Mouse (Mus musculus) kidney, postnatal 10 days (tissue): ENCODE data around the gene Hdc.
A peak's percentile ranks its signal among the peaks of the same experiment; 100 is the strongest.

Source experiments
- DNase-seq: peaks from one replicate; pipeline ENCODE4 v3.0.0; 2021; ENCODE audit warnings: mixed read lengths

The Hdc gene

DNA sequence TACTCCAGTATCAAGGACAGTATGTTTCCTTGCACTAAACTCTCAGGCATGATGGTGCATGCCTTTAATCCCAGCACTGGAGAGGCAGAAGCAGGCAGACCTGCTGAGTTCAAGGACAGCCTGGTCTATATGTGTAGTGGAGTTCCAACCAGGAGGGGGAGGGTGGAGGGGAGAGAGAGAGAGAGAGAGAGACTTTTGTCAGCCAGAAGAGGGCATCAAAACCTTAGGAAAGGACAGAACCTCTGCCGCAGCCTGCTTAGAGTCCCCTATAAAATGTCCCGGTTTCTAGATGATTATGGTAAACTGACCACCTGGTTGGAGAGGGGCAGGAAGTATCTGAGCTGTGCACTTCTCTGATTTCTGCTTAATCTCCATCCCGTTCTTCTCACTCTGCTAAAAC lies 20.1 kb downstream of the Hdc start:
- peak; percentile 34 for DNase-seq

GRCm38 (mm10) chr2:126598359-126598758 lies 20.7 kb downstream of the Hdc start:
- no peak for DNase-seq

GRCm38 (mm10) chr2:126597279-126598241 lies 21.5 kb downstream of the Hdc start:
- DNase-seq: peak; percentile 29

- DNase-seq: no peak
Observed at GRCm38 (mm10) chr2:126596347-126597072, 22.6 kb downstream of the Hdc start.

DNA sequence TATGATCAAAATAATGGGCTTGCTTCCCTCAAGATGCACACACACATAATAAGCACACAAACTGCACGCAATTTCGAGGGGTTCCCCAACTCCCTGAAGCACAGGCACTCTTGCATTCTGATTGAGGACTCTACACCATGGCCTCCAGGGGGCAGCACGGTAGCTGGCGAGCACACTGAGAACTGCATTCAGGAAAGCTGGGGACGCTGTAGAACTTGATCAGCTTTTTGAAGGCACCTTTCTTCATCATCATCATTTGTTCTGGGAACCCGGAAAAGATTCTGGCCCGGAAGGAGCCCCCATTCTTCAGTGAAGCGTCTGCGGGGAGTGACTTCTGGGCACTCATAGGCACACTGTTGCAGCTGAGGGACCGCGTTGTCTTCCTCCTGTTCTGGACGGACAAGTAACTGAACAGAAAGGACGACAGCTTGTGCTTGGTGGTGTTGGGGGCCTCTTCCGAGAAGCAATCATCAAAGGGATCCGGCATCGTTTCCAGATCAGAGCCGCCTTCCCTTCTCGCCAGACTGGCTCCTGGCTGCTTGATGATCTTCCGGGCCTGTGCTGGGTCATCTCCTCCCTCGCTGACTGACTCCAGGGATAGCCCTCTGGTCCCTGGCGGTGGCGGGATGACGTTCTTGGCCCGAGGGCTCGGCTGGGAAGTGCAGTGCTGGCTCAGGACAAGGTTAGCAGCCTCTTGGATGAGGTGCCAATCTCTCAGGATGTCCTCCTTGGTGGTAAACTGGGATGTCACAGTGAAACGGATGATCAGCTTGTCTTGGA lies 25.1 kb downstream of the Hdc start:
- peak; percentile 82 for DNase-seq

- no peak for DNase-seq
Observed at GRCm38 (mm10) chr2:126591304-126591703, 27.8 kb downstream of the Hdc start.

- DNase-seq: no peak
Observed at GRCm38 (mm10) chr2:126587468-126587867, 31.6 kb downstream of the Hdc start.

DNA sequence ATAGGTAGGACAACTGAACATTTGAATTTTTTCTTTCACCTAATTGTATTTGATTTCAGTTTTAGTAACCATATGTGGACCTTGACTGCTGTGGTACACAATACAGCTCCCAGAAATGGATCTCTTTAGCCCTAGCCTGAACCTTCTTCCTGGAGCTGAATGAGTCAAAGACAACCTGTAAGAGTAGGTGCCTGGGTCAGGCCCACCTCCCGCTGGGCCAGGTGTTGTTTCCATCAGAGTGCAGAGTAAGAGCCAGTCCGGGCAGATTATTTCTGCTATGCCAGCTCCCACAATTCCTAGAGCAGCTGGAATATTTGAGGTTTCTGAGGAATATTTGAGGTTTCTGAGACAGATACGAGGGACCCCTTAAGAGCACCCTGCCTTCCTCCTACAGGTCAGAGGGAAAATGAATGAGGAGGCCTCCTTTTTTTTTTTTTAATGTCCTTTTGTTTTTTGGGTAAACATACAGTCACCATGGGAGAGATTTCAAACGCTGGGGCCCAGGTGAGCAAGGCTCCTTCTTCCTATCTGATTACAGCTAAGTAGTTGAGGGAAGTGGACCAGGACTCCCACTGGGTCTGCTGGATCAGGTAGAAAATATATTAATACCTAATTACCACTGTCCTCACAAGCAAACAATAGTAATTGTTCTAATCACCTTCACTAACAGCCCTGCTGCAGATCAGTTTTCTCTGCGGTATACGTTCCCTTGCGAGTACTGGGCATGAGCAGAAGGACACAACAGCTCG lies 34.3 kb downstream of the Hdc start:
- DNase-seq: no peak

DNA sequence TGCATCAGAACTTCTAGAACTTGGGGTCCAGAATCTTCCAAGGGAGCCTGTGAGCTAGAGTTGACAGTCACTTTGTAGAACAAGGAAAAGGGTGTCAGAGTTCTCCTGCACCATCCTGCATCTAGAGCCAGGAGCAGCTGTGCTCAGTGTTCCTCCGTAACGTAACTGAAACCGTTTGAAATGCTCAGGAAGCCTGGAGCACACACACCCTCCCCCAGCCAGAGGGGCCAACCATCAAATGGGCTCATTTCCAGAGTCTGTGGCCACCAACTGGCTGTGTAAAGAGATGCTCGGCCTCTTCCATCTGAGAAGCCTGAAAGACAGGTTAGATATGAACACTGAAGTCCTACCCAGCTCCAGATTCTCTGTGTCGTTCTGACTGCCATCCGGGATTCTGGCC lies 35.1 kb downstream of the Hdc start:
- no peak for DNase-seq

DNA sequence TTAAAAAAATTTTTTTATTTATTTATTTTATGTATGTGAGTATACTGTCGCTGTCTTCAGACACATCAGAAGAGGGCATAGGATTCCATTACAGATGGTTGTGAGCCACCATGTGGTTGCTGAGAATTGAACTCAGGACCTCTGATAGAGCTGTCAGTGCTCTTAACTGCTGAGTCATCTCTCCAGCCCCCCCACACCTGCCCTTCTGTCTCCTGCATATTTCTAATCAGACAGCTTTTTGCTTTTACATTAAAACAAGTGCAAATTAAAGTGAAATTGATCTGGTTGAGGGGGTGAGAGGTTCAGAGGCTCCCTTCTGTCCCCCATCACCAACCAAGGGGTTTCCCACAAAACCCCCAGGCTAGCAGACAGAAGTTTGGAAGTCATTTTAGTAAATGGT lies 39.8 kb downstream of the Hdc start:
- no peak for DNase-seq

DNA sequence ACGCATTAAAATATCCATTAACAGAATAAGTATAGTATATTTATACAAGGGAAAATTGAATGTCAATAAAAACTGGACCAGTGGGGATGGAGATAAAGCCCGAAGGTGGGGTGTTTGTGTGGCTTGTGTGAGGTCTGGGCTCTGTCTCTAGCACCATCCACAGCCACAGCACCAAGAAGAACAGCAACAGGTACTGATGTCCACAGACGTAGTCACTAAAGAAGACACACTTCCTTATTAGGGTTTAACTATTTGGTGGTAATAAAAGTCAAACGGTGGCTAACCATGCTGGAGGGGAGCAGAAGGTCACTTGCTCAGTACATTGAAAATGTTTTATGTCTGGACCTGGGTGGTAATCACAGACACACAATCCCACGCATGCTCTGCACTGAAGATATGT lies 41.7 kb downstream of the Hdc start:
- DNase-seq: no peak

GRCm38 (mm10) chr2:126575391-126576176 lies 43.5 kb downstream of the Hdc start:
- peak; percentile 35 for DNase-seq

DNA sequence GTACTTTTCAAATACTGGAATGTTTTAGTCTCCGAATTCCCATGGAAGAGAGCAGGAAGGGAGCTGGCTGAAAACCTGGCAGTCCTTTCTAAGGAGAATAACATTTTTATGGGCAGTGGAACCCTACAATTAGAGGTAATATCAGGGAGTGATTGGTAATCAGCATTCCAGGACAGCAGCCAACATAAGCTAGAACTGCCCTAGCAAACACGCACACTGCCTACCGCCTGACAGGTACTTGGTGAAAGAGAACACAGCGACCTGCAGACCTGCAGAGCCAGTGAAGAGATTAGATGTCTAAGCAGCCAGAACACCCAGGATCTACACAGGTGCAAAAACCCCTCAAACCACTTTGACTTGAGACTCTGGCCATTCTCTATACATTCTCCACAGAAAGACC lies 46.4 kb downstream of the Hdc start:
- DNase-seq: no peak

DNA sequence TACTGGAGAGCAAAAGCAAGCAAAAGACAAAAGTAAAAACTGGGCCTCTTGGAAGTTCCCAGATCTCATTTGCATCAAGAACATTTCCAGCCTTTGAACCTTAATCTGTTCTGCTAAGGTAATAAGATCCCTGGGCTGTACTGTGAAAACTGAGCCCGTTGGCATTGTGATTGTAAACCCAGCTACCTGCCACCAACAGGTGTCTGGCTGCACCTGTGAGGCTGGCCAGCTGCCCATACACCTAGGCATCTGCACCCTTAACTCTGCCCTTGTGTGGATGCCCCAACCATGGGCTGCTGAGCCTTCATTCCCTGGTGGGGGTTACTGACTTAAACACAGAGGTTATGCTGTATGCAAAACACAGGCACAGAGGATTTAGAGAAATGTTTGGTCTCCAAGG lies 46.9 kb downstream of the Hdc start:
- DNase-seq: peak; percentile 22

DNA sequence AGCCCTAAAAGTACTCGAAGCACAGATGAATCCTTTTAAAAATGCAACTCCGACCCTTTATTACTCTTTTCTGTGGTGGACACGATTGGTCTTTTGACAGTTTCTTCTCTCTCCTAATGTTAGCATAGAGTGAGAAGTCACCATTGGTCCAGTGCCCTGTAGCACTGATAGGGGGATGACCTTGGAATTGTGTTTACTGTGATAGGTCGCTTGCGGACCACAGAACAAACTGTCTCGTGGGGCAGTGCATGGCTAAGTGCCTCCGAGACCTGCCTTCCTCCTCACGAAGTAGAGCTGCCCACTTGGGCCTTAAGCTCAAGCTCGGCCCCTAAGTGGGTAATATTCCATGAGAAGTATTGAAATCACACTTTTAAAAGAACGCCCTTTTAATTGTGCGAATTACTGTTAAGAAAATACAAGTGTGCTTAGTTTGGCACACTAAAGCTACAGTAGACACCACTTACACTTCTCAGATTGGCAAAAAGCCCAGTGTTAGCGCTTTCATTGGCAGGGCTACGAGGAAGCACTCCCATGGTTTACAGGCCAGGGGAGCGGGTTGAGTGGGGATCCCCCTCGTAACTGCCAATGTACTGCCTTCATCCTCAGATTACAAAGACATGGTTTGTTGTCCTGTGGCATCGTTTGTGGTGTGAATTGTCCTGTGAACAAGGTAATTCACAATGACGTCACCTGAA lies 55.5 kb downstream of the Hdc start:
- DNase-seq: peak; percentile 47

GRCm38 (mm10) chr2:126560094-126560493 lies 59.0 kb downstream of the Hdc start:
- no peak for DNase-seq

DNA sequence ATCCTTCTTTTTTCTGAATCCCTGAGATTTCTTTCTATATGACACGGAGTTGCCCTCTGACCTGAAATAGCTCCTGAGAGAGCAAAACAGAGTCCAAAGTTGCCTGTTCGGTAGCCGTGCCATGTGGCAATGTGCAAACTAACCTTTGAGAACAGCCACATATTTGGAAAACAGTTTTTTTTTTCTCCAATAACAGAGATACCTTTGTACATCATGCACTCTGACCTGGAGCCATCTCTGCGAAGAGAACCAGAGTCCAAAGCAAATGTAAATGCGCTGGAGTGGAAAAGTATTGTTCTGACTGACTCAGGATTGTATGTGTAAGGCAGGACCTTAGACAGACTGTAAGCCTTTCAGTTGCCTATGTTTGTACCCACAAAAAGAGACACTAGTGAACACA lies 63.6 kb downstream of the Hdc start:
- peak; percentile 44 for DNase-seq

DNA sequence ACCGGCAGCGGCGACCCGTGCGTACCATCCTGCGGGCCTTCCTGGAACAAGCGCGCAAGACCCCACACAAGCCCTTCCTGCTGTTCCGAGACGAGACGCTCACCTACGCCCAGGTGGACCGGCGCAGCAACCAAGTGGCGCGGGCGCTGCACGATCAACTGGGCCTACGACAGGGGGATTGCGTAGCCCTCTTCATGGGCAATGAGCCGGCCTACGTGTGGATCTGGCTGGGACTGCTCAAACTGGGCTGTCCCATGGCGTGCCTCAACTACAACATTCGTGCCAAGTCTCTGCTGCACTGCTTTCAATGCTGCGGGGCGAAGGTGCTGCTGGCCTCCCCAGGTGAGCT lies 65.8 kb downstream of the Hdc start:
- DNase-seq: peak; percentile 15

GRCm38 (mm10) chr2:126552357-126553290 lies 66.5 kb downstream of the Hdc start, which contains the start of gene Slc27a2:
Gene Slc27a2 (plus strand): TSS chr2:126552407.
- peak; percentile 80 for DNase-seq

DNA sequence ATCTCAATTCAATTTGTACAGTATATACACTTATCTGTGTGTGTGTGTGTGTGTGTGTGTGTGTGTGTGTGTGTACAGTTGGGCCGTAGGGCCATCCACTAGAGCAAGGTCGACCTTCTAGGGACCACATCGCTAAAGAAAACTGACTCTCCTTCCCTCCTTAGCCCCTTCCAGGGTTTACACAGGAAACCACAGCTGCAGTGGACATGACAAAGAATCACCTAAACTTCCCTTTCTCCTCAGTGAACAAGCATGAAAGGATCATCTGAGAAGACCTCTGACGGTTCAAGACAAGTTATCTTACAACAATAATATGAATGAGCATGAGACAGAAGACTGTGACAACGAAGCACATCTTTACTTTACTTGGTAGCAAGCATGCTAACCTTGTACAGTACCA lies 67.2 kb downstream of the Hdc start:
- DNase-seq: no peak
